Mouse (Mus musculus) hindbrain, embryonic 15.5 days (tissue): ENCODE measurements around the gene Kazn. TPM values are rescaled to one million over a fixed set of nuclear protein-coding genes. Genes with fewer than 3 reads are reported as not detected.

ENCODE experiments used
- ATAC-seq: fragments of 200-750 bp; cut with Nextera tagmentation; 2 replicates; pipeline ENCODE4 v1.8.0; 2017; ENCODE audit warnings: low read depth, moderate number of reproducible peaks, moderate TSS enrichment; ENCODE audit not compliant: low FRiP score
- H3K27ac ChIP-seq: fragments of 300-500 bp; sonication (generic); replicated peaks from 2 replicates; pipeline ENCODE4 v1.5.1; 2015; ENCODE audit warnings: mild to moderate bottlenecking, inconsistent platforms
- H3K27me3 ChIP-seq: fragments of 300-500 bp; sonication (generic); 2 replicates; pipeline ENCODE4 v1.6.1; 2015; ENCODE audit warnings: control low read depth, inconsistent platforms
- H3K36me3 ChIP-seq: fragments of 300-500 bp; sonication (generic); 2 replicates; pipeline ENCODE4 v1.6.1; 2015; ENCODE audit warnings: control low read depth, inconsistent platforms
- H3K4me1 ChIP-seq: fragments of 300-500 bp; sonication (generic); replicated peaks from 2 replicates; pipeline ENCODE4 v1.6.1; 2015; ENCODE audit warnings: control low read depth, inconsistent platforms
- H3K4me2 ChIP-seq: fragments of 300-500 bp; sonication (generic); 2 replicates; pipeline ENCODE4 v1.6.1; 2015; ENCODE audit warnings: moderate library complexity, mild to moderate bottlenecking, inconsistent platforms
- H3K4me3 ChIP-seq: fragments of 300-500 bp; sonication (generic); 2 replicates; pipeline ENCODE4 v1.5.1; 2015; ENCODE audit warnings: mild to moderate bottlenecking, inconsistent platforms
- H3K9ac ChIP-seq: fragments of 300-500 bp; sonication (generic); 2 replicates; pipeline ENCODE4 v1.6.1; 2015; ENCODE audit warnings: inconsistent platforms
- H3K9me3 ChIP-seq: fragments of 300-500 bp; sonication (generic); 2 replicates; pipeline ENCODE4 v1.6.1; 2016; ENCODE audit warnings: control low read depth, inconsistent platforms
- WGBS: fragments of 180-500 bp; shearing (Covaris S2); methylation state at CpG from one replicate; pipeline ENCODE4 v1.1.7; 2015; 5-methylcytosine and 5-hydroxymethylcytosine counted together
- polyA plus RNA-seq: library from polyadenylated mRNA; unstranded; fragments of >200 nt; fragmentation: Nextera tagmentation; extraction: Ambion mirVana; gene quantifications from 2 replicates; pipeline ENCODE4 v1.2.1, GENCODE M21; 2015

Gene Kazn
- polyA plus RNA-seq, 1 experiment from 2014 or later = 29.7 TPM

- 91% methylated on average over 9 of the region's 9 CpGs for WGBS
- no peak for ATAC-seq
- H3K36me3 ChIP-seq = no peaks in the 10 kb centered on the region
- H3K9ac ChIP-seq = no peak overlapping the region
- H3K4me1 ChIP-seq = peaks cover 11% of the 10 kb centered on the region; the same call in 1 of the 2 replicates
- H3K27me3 ChIP-seq = no peaks in the 10 kb centered on the region
- no peak overlapping the region for H3K4me3 ChIP-seq
- no peak overlapping the region for H3K27ac ChIP-seq
- no peak overlapping the region for H3K4me2 ChIP-seq
- H3K9me3 ChIP-seq = no peaks in the 10 kb centered on the region
Measured at GRCm38 (mm10) chr4:142185533-142185900, 53.7 kb downstream of the Kazn start.

- no peaks in the 10 kb centered on the region for H3K27me3 ChIP-seq
- WGBS = 84% methylated on average over 13 of the region's 13 CpGs
- H3K36me3 ChIP-seq = no peaks in the 10 kb centered on the region
- H3K4me1 ChIP-seq = peaks cover 15% of the 10 kb centered on the region
- no peak overlapping the region for H3K27ac ChIP-seq
- no peak overlapping the region for H3K9ac ChIP-seq
- H3K9me3 ChIP-seq = no peaks in the 10 kb centered on the region
- H3K4me3 ChIP-seq = no peak overlapping the region
- ATAC-seq = no peak
- H3K4me2 ChIP-seq = no peak overlapping the region
Measured at GRCm38 (mm10) chr4:142184852-142185532, 54.2 kb downstream of the Kazn start.

- 89% methylated on average over 1 of the region's 1 CpGs for WGBS
- no peak for ATAC-seq
- H3K9me3 ChIP-seq = no peaks in the 10 kb centered on the region
- H3K27ac ChIP-seq = no peak overlapping the region
- H3K36me3 ChIP-seq = no peaks in the 10 kb centered on the region
- no peak overlapping the region for H3K4me3 ChIP-seq
- H3K27me3 ChIP-seq = no peaks in the 10 kb centered on the region
- H3K4me2 ChIP-seq = no peak overlapping the region
- H3K9ac ChIP-seq = no peak overlapping the region
- peaks cover 22% of the 10 kb centered on the region for H3K4me1 ChIP-seq
Measured at GRCm38 (mm10) chr4:142183591-142183990, 55.6 kb downstream of the Kazn start.

- H3K9ac ChIP-seq = no peak overlapping the region
- no peak for ATAC-seq
- WGBS = 84% methylated on average over 3 of the region's 3 CpGs
- H3K4me3 ChIP-seq = no peak overlapping the region
- H3K27ac ChIP-seq = no peak overlapping the region
- H3K4me1 ChIP-seq = peaks cover 17% of the 10 kb centered on the region
- H3K36me3 ChIP-seq = no peaks in the 10 kb centered on the region
- no peak overlapping the region for H3K4me2 ChIP-seq
- no peaks in the 10 kb centered on the region for H3K27me3 ChIP-seq
- H3K9me3 ChIP-seq = no peaks in the 10 kb centered on the region
Measured at GRCm38 (mm10) chr4:142183015-142183414, 56.2 kb downstream of the Kazn start.

GRCm38 (mm10) chr4:142181646-142182045 lies 57.6 kb downstream of the Kazn start:
- Histone ChIP-seq H3K9me3 (no peaks in the 10 kb centered on the region), H3K27ac (no peak overlapping the region), H3K27me3 (no peaks in the 10 kb centered on the region), H3K4me1 (peaks cover 17% of the 10 kb centered on the region), H3K36me3 (no peaks in the 10 kb centered on the region), H3K9ac (no peak overlapping the region), H3K4me2 (no peak overlapping the region), H3K4me3 (no peak overlapping the region)
- no peak for ATAC-seq
- 87% methylated on average over 4 of the region's 4 CpGs for WGBS

- Histone ChIP-seq H3K4me2 (no peak overlapping the region), H3K4me1 (peaks cover 17% of the 10 kb centered on the region), H3K9ac (no peak overlapping the region), H3K27me3 (no peaks in the 10 kb centered on the region), H3K27ac (peak overlapping the region; percentile 42), H3K36me3 (no peaks in the 10 kb centered on the region), H3K9me3 (no peaks in the 10 kb centered on the region), H3K4me3 (no peak overlapping the region)
- ATAC-seq = no peak
- WGBS = 89% methylated on average over 9 of the region's 9 CpGs
Measured at GRCm38 (mm10) chr4:142180874-142181273, 58.3 kb downstream of the Kazn start.

- Histone ChIP-seq H3K27ac (peak overlapping the region; percentile 42), H3K36me3 (no peaks in the 10 kb centered on the region), H3K4me3 (no peak overlapping the region), H3K27me3 (no peaks in the 10 kb centered on the region), H3K9ac (no peak overlapping the region), H3K9me3 (no peaks in the 10 kb centered on the region), H3K4me2 (no peak overlapping the region), H3K4me1 (peaks cover 17% of the 10 kb centered on the region)
- ATAC-seq = peak; percentile 69; the same call in 1 of the 2 replicates
- 52% methylated on average over 3 of the region's 3 CpGs for WGBS
Measured at GRCm38 (mm10) chr4:142180289-142180688, 58.9 kb downstream of the Kazn start.

- Histone ChIP-seq H3K27me3 (no peaks in the 10 kb centered on the region), H3K4me2 (no peak overlapping the region), H3K36me3 (no peaks in the 10 kb centered on the region), H3K4me1 (peaks cover 17% of the 10 kb centered on the region), H3K9me3 (no peaks in the 10 kb centered on the region), H3K4me3 (no peak overlapping the region), H3K27ac (peak overlapping the region; percentile 42), H3K9ac (no peak overlapping the region)
- WGBS = 58% methylated on average over 13 of the region's 13 CpGs
- ATAC-seq = no peak
Measured at GRCm38 (mm10) chr4:142179531-142179930, 59.7 kb downstream of the Kazn start.

- Histone ChIP-seq H3K9ac (no peak overlapping the region), H3K27me3 (no peaks in the 10 kb centered on the region), H3K4me3 (no peak overlapping the region), H3K27ac (no peak overlapping the region), H3K4me2 (no peak overlapping the region), H3K9me3 (no peaks in the 10 kb centered on the region), H3K4me1 (peaks cover 32% of the 10 kb centered on the region), H3K36me3 (no peaks in the 10 kb centered on the region)
- no peak for ATAC-seq
- WGBS = 95% methylated on average over 3 of the region's 3 CpGs
Measured at GRCm38 (mm10) chr4:142176732-142177131, 62.5 kb downstream of the Kazn start.

- Histone ChIP-seq H3K4me3 (no peak overlapping the region), H3K27me3 (no peaks in the 10 kb centered on the region), H3K9me3 (no peaks in the 10 kb centered on the region), H3K36me3 (no peaks in the 10 kb centered on the region), H3K27ac (no peak overlapping the region), H3K4me2 (no peak overlapping the region), H3K4me1 (peaks cover 20% of the 10 kb centered on the region), H3K9ac (no peak overlapping the region)
- WGBS = 33% methylated on average over 6 of the region's 6 CpGs
- no peak for ATAC-seq
Measured at GRCm38 (mm10) chr4:142173981-142174485, 65.2 kb downstream of the Kazn start.

- H3K4me1 ChIP-seq = peaks cover 20% of the 10 kb centered on the region
- H3K36me3 ChIP-seq = no peaks in the 10 kb centered on the region
- no peak overlapping the region for H3K4me2 ChIP-seq
- WGBS = 81% methylated on average over 4 of the region's 4 CpGs
- H3K27me3 ChIP-seq = no peaks in the 10 kb centered on the region
- H3K4me3 ChIP-seq = no peak overlapping the region
- no peak overlapping the region for H3K27ac ChIP-seq
- no peak overlapping the region for H3K9ac ChIP-seq
- ATAC-seq = no peak
- H3K9me3 ChIP-seq = no peaks in the 10 kb centered on the region
Measured at GRCm38 (mm10) chr4:142172942-142173341, 66.3 kb downstream of the Kazn start.

- Histone ChIP-seq H3K9me3 (no peaks in the 10 kb centered on the region), H3K4me1 (peaks cover 20% of the 10 kb centered on the region), H3K27ac (no peak overlapping the region), H3K36me3 (no peaks in the 10 kb centered on the region), H3K27me3 (no peaks in the 10 kb centered on the region), H3K9ac (no peak overlapping the region), H3K4me3 (no peak overlapping the region), H3K4me2 (no peak overlapping the region)
- WGBS = 77% methylated on average over 7 of the region's 8 CpGs
- ATAC-seq = no peak
Measured at GRCm38 (mm10) chr4:142171788-142172497, 67.3 kb downstream of the Kazn start.
